Mouse (Mus musculus): Measurements from ENCODE around the gene Cux1. TPM values are rescaled to one million over a fixed set of nuclear protein-coding genes. Genes with fewer than 3 reads are reported as not detected.
A peak's percentile ranks its signal among the peaks of the same experiment; 100 is the strongest.

Cux1 gene
- polyA plus RNA-seq, 1 experiment from 2014 or later: 114 TPM

GRCm38 (mm10) chr5:136584676-136585285, 17.5 kb upstream of the Cux1 start:
- ATAC-seq (ENCODE audit: borderline replicate concordance, extremely low read depth, low FRiP score, low TSS enrichment): no peak
- Histone ChIP-seq H3K36me3 (no peaks in the 10 kb centered on the region), H3K4me1 (peaks cover 17% of the 10 kb centered on the region), H3K4me3 (no peak overlapping the region), H3K27me3 (peaks cover 23% of the 10 kb centered on the region; the same call in 1 of the 2 replicates), H3K9ac (no peak overlapping the region), H3K9me3 (no peaks in the 10 kb centered on the region), H3K4me2 (no peak overlapping the region), H3K27ac (no peak overlapping the region)
- WGBS: 5% methylated on average over 4 of the region's 4 CpGs

- peaks cover 30% of the 10 kb centered on the region; the same call in 1 of the 2 replicates for H3K27me3 ChIP-seq
- H3K36me3 ChIP-seq: no peaks in the 10 kb centered on the region
- no peak overlapping the region for H3K4me3 ChIP-seq
- H3K9me3 ChIP-seq: no peaks in the 10 kb centered on the region
- no peak for ATAC-seq (ENCODE audit: borderline replicate concordance, extremely low read depth, low FRiP score, low TSS enrichment)
- H3K4me2 ChIP-seq: no peak overlapping the region
- 71% methylated on average over 4 of the region's 4 CpGs for WGBS
- no peak overlapping the region for H3K27ac ChIP-seq
- H3K4me1 ChIP-seq: peaks cover 17% of the 10 kb centered on the region
- H3K9ac ChIP-seq: no peak overlapping the region
These were observed 16.6 kb upstream of the Cux1 start for GRCm38 (mm10) chr5:136583666-136584464.

- no peak overlapping the region for H3K27ac ChIP-seq
- 78% methylated on average over 2 of the region's 2 CpGs for WGBS
- no peaks in the 10 kb centered on the region for H3K9me3 ChIP-seq
- H3K36me3 ChIP-seq: no peaks in the 10 kb centered on the region
- H3K27me3 ChIP-seq: peaks cover 30% of the 10 kb centered on the region; the same call in 1 of the 2 replicates
- H3K4me3 ChIP-seq: no peak overlapping the region
- no peak overlapping the region for H3K9ac ChIP-seq
- H3K4me2 ChIP-seq: no peak overlapping the region
- no peak for ATAC-seq (ENCODE audit: borderline replicate concordance, extremely low read depth, low FRiP score, low TSS enrichment)
- H3K4me1 ChIP-seq: peaks cover 17% of the 10 kb centered on the region
These were observed 16.0 kb upstream of the Cux1 start for GRCm38 (mm10) chr5:136583256-136583655.

- H3K36me3 ChIP-seq: no peaks in the 10 kb centered on the region
- H3K27me3 ChIP-seq: peaks cover 30% of the 10 kb centered on the region; the same call in 1 of the 2 replicates
- peak overlapping the region; percentile 49 for H3K4me2 ChIP-seq
- peaks cover 17% of the 10 kb centered on the region for H3K4me1 ChIP-seq
- WGBS: 6% methylated on average over 12 of the region's 12 CpGs
- no peaks in the 10 kb centered on the region for H3K9me3 ChIP-seq
- peak overlapping the region; percentile 12; the same call in 1 of the 2 replicates for H3K4me3 ChIP-seq
- H3K9ac ChIP-seq: no peak overlapping the region
- H3K27ac ChIP-seq: no peak overlapping the region
- no peak for ATAC-seq (ENCODE audit: borderline replicate concordance, extremely low read depth, low FRiP score, low TSS enrichment)
These were observed 14.9 kb upstream of the Cux1 start for GRCm38 (mm10) chr5:136582201-136582600.

GRCm38 (mm10) chr5:136581625-136582024, 14.3 kb upstream of the Cux1 start:
- H3K27me3 ChIP-seq: peaks cover 30% of the 10 kb centered on the region; the same call in 1 of the 2 replicates

GRCm38 (mm10) chr5:136581166-136581565, 13.9 kb upstream of the Cux1 start:
- no peaks in the 10 kb centered on the region for H3K36me3 ChIP-seq
- H3K4me3 ChIP-seq: peak overlapping the region; percentile 12; the same call in 1 of the 2 replicates
- H3K4me2 ChIP-seq: peak overlapping the region; percentile 49
- peaks cover 30% of the 10 kb centered on the region; the same call in 1 of the 2 replicates for H3K27me3 ChIP-seq
- 15% methylated on average over 9 of the region's 9 CpGs for WGBS
- no peak for ATAC-seq (ENCODE audit: borderline replicate concordance, extremely low read depth, low FRiP score, low TSS enrichment)
- no peaks in the 10 kb centered on the region for H3K9me3 ChIP-seq
- no peak overlapping the region for H3K27ac ChIP-seq
- H3K4me1 ChIP-seq: peaks cover 17% of the 10 kb centered on the region
- no peak overlapping the region for H3K9ac ChIP-seq

More at GRCm38 (mm10) chr5:136581625-136582024, 14.3 kb upstream of the Cux1 start:
- H3K36me3 ChIP-seq: no peaks in the 10 kb centered on the region
- whole genome bisulfite sequencing: 1% methylated on average over 13 of the region's 13 CpGs
- H3K9ac ChIP-seq: no peak overlapping the region
- peak overlapping the region; percentile 49 for H3K4me2 ChIP-seq
- H3K4me3 ChIP-seq: peak overlapping the region; percentile 12
- no peak overlapping the region for H3K27ac ChIP-seq
- H3K4me1 ChIP-seq: peaks cover 17% of the 10 kb centered on the region
- no peaks in the 10 kb centered on the region for H3K9me3 ChIP-seq
- no peak for ATAC-seq (ENCODE audit: borderline replicate concordance, extremely low read depth, low FRiP score, low TSS enrichment)

- ATAC-seq (ENCODE audit: borderline replicate concordance, extremely low read depth, low FRiP score, low TSS enrichment): no peak
- H3K4me2 ChIP-seq: no peak overlapping the region
- H3K9me3 ChIP-seq: no peaks in the 10 kb centered on the region
- H3K36me3 ChIP-seq: no peaks in the 10 kb centered on the region
- peaks cover 34% of the 10 kb centered on the region for H3K27me3 ChIP-seq
- no peak overlapping the region for H3K9ac ChIP-seq
- WGBS: 37% methylated on average over 10 of the region's 10 CpGs
- peaks cover 12% of the 10 kb centered on the region for H3K4me1 ChIP-seq
- H3K27ac ChIP-seq: no peak overlapping the region
- H3K4me3 ChIP-seq: no peak overlapping the region
These were observed 10.9 kb upstream of the Cux1 start for GRCm38 (mm10) chr5:136578201-136578600.

- Histone ChIP-seq H3K36me3 (no peaks in the 10 kb centered on the region), H3K4me3 (no peak overlapping the region), H3K27ac (no peak overlapping the region), H3K9ac (no peak overlapping the region), H3K27me3 (peaks cover 37% of the 10 kb centered on the region), H3K9me3 (no peaks in the 10 kb centered on the region), H3K4me1 (peaks cover 11% of the 10 kb centered on the region), H3K4me2 (no peak overlapping the region)
- whole genome bisulfite sequencing: 47% methylated on average over 7 of the region's 7 CpGs
- no peak for ATAC-seq (ENCODE audit: borderline replicate concordance, extremely low read depth, low FRiP score, low TSS enrichment)
These were observed 2.9 kb upstream of the Cux1 start for GRCm38 (mm10) chr5:136570171-136570570.

GRCm38 (mm10) chr5:136568776-136569175, 1.5 kb upstream of the Cux1 start:
- under 1% methylated on average over 36 of the region's 36 CpGs for WGBS
- peak overlapping the region; percentile 96 for H3K9ac ChIP-seq
- H3K36me3 ChIP-seq: no peaks in the 10 kb centered on the region
- peak; percentile 21; the same call in 1 of the 2 replicates for ATAC-seq (ENCODE audit: borderline replicate concordance, extremely low read depth, low FRiP score, low TSS enrichment)
- peaks cover 23% of the 10 kb centered on the region for H3K4me1 ChIP-seq
- peak overlapping the region; percentile 99 for H3K4me2 ChIP-seq
- H3K9me3 ChIP-seq: no peaks in the 10 kb centered on the region
- H3K27me3 ChIP-seq: peaks cover 37% of the 10 kb centered on the region
- no peak overlapping the region for H3K27ac ChIP-seq
- H3K4me3 ChIP-seq: peak overlapping the region; percentile 99

- H3K36me3 ChIP-seq: no peaks in the 10 kb centered on the region
- ATAC-seq (ENCODE audit: borderline replicate concordance, extremely low read depth, low FRiP score, low TSS enrichment): no peak; the same call in 1 of the 2 replicates
- H3K4me1 ChIP-seq: peaks cover 29% of the 10 kb centered on the region
- peak overlapping the region; percentile 99 for H3K4me3 ChIP-seq
- H3K27ac ChIP-seq: peak overlapping the region; percentile 93
- peaks cover 33% of the 10 kb centered on the region for H3K27me3 ChIP-seq
- peak overlapping the region; percentile 96 for H3K9ac ChIP-seq
- 0% methylated on average over 36 of the region's 36 CpGs for WGBS
- peak overlapping the region; percentile 99 for H3K4me2 ChIP-seq
- H3K9me3 ChIP-seq: no peaks in the 10 kb centered on the region
These were observed 906 bp upstream of the Cux1 start for GRCm38 (mm10) chr5:136568026-136568765.

- peak; percentile 57; the same call in 1 of the 2 replicates for ATAC-seq (ENCODE audit: borderline replicate concordance, extremely low read depth, low FRiP score, low TSS enrichment)
- Histone ChIP-seq H3K9me3 (no peaks in the 10 kb centered on the region), H3K4me3 (peak overlapping the region; percentile 99), H3K4me2 (peak overlapping the region; percentile 99), H3K27me3 (peaks cover 24% of the 10 kb centered on the region), H3K4me1 (peaks cover 41% of the 10 kb centered on the region), H3K9ac (peak overlapping the region; percentile 96), H3K27ac (peak overlapping the region; percentile 93), H3K36me3 (no peaks in the 10 kb centered on the region)
- WGBS: under 1% methylated on average over 30 of the region's 31 CpGs
These were observed 496 bp downstream of the Cux1 start for GRCm38 (mm10) chr5:136566812-136567175.

Measured in lung, embryonic 15.5 days (tissue).